In the genomic region with DNA sequence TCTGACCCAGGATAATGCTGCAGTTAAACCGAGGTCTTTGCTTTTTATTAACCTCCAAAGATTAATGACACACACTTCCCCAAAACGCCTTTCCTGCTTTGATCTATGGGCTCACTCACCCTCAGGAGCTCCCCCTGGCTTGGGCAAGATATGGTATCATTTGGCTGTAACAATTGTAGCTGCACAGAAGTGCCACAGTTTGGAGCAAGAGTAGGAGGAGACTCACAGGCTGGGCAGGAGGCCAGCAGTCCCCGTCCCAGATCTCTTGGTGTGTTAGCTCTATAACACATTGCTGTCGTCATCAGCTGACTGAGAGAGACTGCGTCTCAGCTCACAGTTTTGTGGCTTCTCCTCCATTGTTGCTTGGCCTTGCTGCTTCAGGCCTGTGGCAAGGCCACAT, we compare ENCODE assay signal across 9 mouse cellular contexts. TPM values are rescaled to one million over a fixed set of nuclear protein-coding genes. Genes with fewer than 3 reads are reported as not detected.
DNase-seq lines count a peak whose midpoint lies in the region; ATAC-seq and TF ChIP-seq lines count a peak whose summit lies in the region.
"Had no signal": no experiment of that assay in that cellular context is flagged by ENCODE, and none has a peak within 500 bp of the region (broad histone marks: within the 10 kb centered on the region; RNA-seq: fewer than 3 reads in every experiment).

No protein-coding gene starts in this region.

- no peak overlapping the region for H3K4me3 ChIP-seq in heart, embryonic 16.5 days (ENCODE audit: low read length)
- no peak overlapping the region for H3K4me3 ChIP-seq in layer of hippocampus, adult 2 months

- H3K9ac ChIP-seq in heart, embryonic 16.5 days (ENCODE audit: low read length) = no peak overlapping the region

- no peaks in the 10 kb centered on the region for H3K9me3 ChIP-seq in heart, embryonic 16.5 days (replicated peaks; ENCODE audit: control insufficient read depth, low read length)

- WGBS in heart, embryonic 16.5 days = 8% methylated on average over 5 of the region's 5 CpGs

- peak; percentile 48 for TF ChIP-seq CTCF in layer of hippocampus, adult 2 months (conservative IDR thresholded peaks at IDR 0.05)

- H3K4me2 ChIP-seq in heart, embryonic 16.5 days (ENCODE audit: low read depth, low read length) = no peak overlapping the region

- peak; percentile 71 for ATAC-seq in heart, embryonic 16.5 days (replicated peaks; ENCODE audit: extremely low read depth, insufficient read depth, low FRiP score)
- peak; percentile 89 for ATAC-seq in granulocyte monocyte progenitor cell, adult 5-6 weeks (replicated peaks; ENCODE audit: poor library complexity, severe bottlenecking)
- ATAC-seq: Patski had no signal

- no peak overlapping the region for H3K27ac ChIP-seq in heart, embryonic 16.5 days (ENCODE audit: low read length)
- H3K27ac ChIP-seq in layer of hippocampus, adult 2 months = peak overlapping the region; percentile 59

- no peaks in the 10 kb centered on the region for H3K36me3 ChIP-seq in heart, embryonic 16.5 days (ENCODE audit: control insufficient read depth, insufficient read depth)

- H3K4me1 ChIP-seq in heart, embryonic 16.5 days (ENCODE audit: control insufficient read depth, insufficient read depth, low read length) = peaks cover 30% of the 10 kb centered on the region

- H3K27me3 ChIP-seq in heart, embryonic 16.5 days (ENCODE audit: control insufficient read depth, insufficient read depth, low read length) = no peaks in the 10 kb centered on the region
- H3K27me3 ChIP-seq: Patski had no signal

- DNase-seq in heart, adult 11 months = no peak
- DNase-seq in adrenal gland, postnatal 14 days = peak; percentile 82
- peak; percentile 57 to 79 for DNase-seq in layer of hippocampus, adult 2 months (ENCODE audit: low spot score in 2 of 2)
- peak; percentile 71 to 86 for DNase-seq in lung, postnatal 4 days
- DNase-seq in thymus, postnatal 14 days = no peak
- DNase-seq in thymus, adult 18-20 months = no peak

RNA-seq across cellular contexts. Expression of a gene that starts 35.1 kb away (rescaled TPM):
- 0.04 and 0.11 TPM in 2 replicates for polyA plus RNA-seq in heart, embryonic 16.5 days (2015; fragmentation: Nextera tagmentation; extraction: Ambion mirVana)
- total RNA-seq in adrenal gland, postnatal 14 days (2021) = 0.26 TPM in 2 replicates
- not detected in 2 replicates for total RNA-seq in granulocyte monocyte progenitor cell, adult 5-6 weeks (2014; fragmentation: Nextera tagmentation)
- 0.04 TPM in 1 of 2 replicates, not detected in the other for total RNA-seq in granulocyte monocyte progenitor cell, adult 5-6 weeks (2017)
- under 1 TPM; 0.20 to 0.26 TPM for total RNA-seq in layer of hippocampus, adult 2 months (2021)

Comparison
In these comparisons a context has a peak if more than half of its experiments do, and no peak if none do; other contexts are left out.
1. DNase-seq: peak in adrenal gland, postnatal 14 days (single experiment), layer of hippocampus, adult 2 months (2 of 2) and lung, postnatal 4 days (2 of 2); none in heart, adult 11 months (single experiment), thymus, postnatal 14 days (single experiment) and thymus, adult 18-20 months (0 of 2).